Comparison of ENCODE assay signal across 19 mouse cellular contexts in genomic region chr5:52440278-52440677, GRCm38 (mm10). TPM values are rescaled to one million over a fixed set of nuclear protein-coding genes. Genes with fewer than 3 reads are reported as not detected.
DNase-seq lines count a peak whose midpoint lies in the region; ATAC-seq and TF ChIP-seq lines count a peak whose summit lies in the region.
"Had no signal": no experiment of that assay in that cellular context is flagged by ENCODE, and none has a peak within 500 bp of the region (broad histone marks: within the 10 kb centered on the region; RNA-seq: fewer than 3 reads in every experiment).

No protein-coding gene starts in this region.

- H3K27ac ChIP-seq in forebrain, embryonic 16.5 days (ENCODE audit: low read length): no peak overlapping the region
- H3K27ac ChIP-seq in forebrain, embryonic 10.5 days: no peak overlapping the region
- no peak overlapping the region for H3K27ac ChIP-seq in hindbrain, postnatal 0 days
- no peak overlapping the region for H3K27ac ChIP-seq in hindbrain, embryonic 16.5 days (ENCODE audit: low read depth, low read length)
- no peak overlapping the region for H3K27ac ChIP-seq in neural tube, embryonic 12.5 days
- H3K27ac ChIP-seq in neural tube, embryonic 15.5 days (replicated peaks): no peak overlapping the region
- H3K27ac ChIP-seq: embryonic facial prominence, embryonic 10.5 days; heart, embryonic 13.5 days had no signal

- WGBS in forebrain, embryonic 16.5 days: 29% methylated on average over 11 of the region's 11 CpGs
- WGBS in forebrain, embryonic 10.5 days: 86% methylated on average over 11 of the region's 11 CpGs
- 67% methylated on average over 11 of the region's 11 CpGs for WGBS in hindbrain, postnatal 0 days
- WGBS in hindbrain, embryonic 16.5 days: 54% methylated on average over 11 of the region's 11 CpGs
- WGBS in neural tube, embryonic 12.5 days: 41% methylated on average over 11 of the region's 11 CpGs
- 27% methylated on average over 11 of the region's 11 CpGs for WGBS in neural tube, embryonic 15.5 days

- H3K36me3 ChIP-seq in forebrain, embryonic 16.5 days (ENCODE audit: control insufficient read depth, insufficient read depth): 0 out of 2 replicates have a peak, but pooled peaks cover 2% of the 10 kb centered on the region
- H3K36me3 ChIP-seq in forebrain, embryonic 10.5 days (replicated peaks): no peaks in the 10 kb centered on the region
- no peaks in the 10 kb centered on the region for H3K36me3 ChIP-seq in hindbrain, postnatal 0 days (ENCODE audit: insufficient read depth, low read length)
- H3K36me3 ChIP-seq in hindbrain, embryonic 16.5 days (ENCODE audit: control insufficient read depth, insufficient read depth, low read length): no peaks in the 10 kb centered on the region
- no peaks in the 10 kb centered on the region for H3K36me3 ChIP-seq in neural tube, embryonic 12.5 days
- H3K36me3 ChIP-seq in neural tube, embryonic 15.5 days: no peaks in the 10 kb centered on the region
- H3K36me3 ChIP-seq: embryonic facial prominence, embryonic 10.5 days; heart, embryonic 13.5 days had no signal

- H3K4me2 ChIP-seq in forebrain, embryonic 16.5 days (ENCODE audit: low read length): peak overlapping the region; percentile 28
- no peak overlapping the region for H3K4me2 ChIP-seq in hindbrain, postnatal 0 days (ENCODE audit: low read depth, low read length)
- no peak overlapping the region for H3K4me2 ChIP-seq in hindbrain, embryonic 16.5 days (ENCODE audit: low read length)
- peak overlapping the region; percentile 32 for H3K4me2 ChIP-seq in neural tube, embryonic 12.5 days (replicated peaks)
- peak overlapping the region; percentile 26 for H3K4me2 ChIP-seq in neural tube, embryonic 15.5 days
- H3K4me2 ChIP-seq: heart, embryonic 13.5 days had no signal

- TF ChIP-seq CTCF in hindbrain, postnatal 0 days (IDR thresholded peaks at IDR 0.05; ENCODE audit: low read depth): no peak

- no peak for DNase-seq in forebrain, embryonic 10.5 days (ENCODE audit: extremely low spot score, low spot score)
- peak; percentile 20 for DNase-seq in hindbrain, postnatal 0 days (ENCODE audit: low spot score)
- DNase-seq in cerebellum, adult 8-10 months: no peak
- DNase-seq: adrenal gland, postnatal 14 days; cerebellum, adult 18-20 months; cerebellum, postnatal 10 days; gastrocnemius, postnatal 36 days; heart, adult 11 months; heart, postnatal 36 days had no signal

- no peak for ATAC-seq in forebrain, embryonic 16.5 days
- ATAC-seq in hindbrain, postnatal 0 days: no peak
- no peak for ATAC-seq in hindbrain, embryonic 16.5 days
- no peak for ATAC-seq in neural tube, embryonic 12.5 days (ENCODE audit: low FRiP score, low read depth)
- ATAC-seq in neural tube, embryonic 15.5 days (ENCODE audit: low FRiP score): peak; percentile 74; the same call in 1 of the 2 replicates
- ATAC-seq: activated CD4-positive, CD25-positive, alpha-beta regulatory T cell, adult 4 months; intestine, embryonic 16.5 days; Patski had no signal

- no peak overlapping the region for H3K9ac ChIP-seq in forebrain, embryonic 16.5 days (replicated peaks; ENCODE audit: low read depth, low read length)
- no peak overlapping the region for H3K9ac ChIP-seq in hindbrain, postnatal 0 days (replicated peaks; ENCODE audit: low read length)
- H3K9ac ChIP-seq in hindbrain, embryonic 16.5 days (ENCODE audit: low read depth, low read length): no peak overlapping the region
- no peak overlapping the region for H3K9ac ChIP-seq in neural tube, embryonic 12.5 days
- no peak overlapping the region for H3K9ac ChIP-seq in neural tube, embryonic 15.5 days (replicated peaks)
- H3K9ac ChIP-seq: heart, embryonic 13.5 days had no signal

- H3K4me1 ChIP-seq in forebrain, embryonic 16.5 days (replicated peaks; ENCODE audit: control insufficient read depth, insufficient read depth, low read length): no peaks in the 10 kb centered on the region
- no peaks in the 10 kb centered on the region for H3K4me1 ChIP-seq in forebrain, embryonic 10.5 days
- H3K4me1 ChIP-seq in hindbrain, postnatal 0 days (ENCODE audit: insufficient read depth, low read length): no peaks in the 10 kb centered on the region
- no peaks in the 10 kb centered on the region for H3K4me1 ChIP-seq in hindbrain, embryonic 16.5 days (ENCODE audit: control insufficient read depth, insufficient read depth, low read depth, low read length)
- H3K4me1 ChIP-seq in neural tube, embryonic 12.5 days: no peaks in the 10 kb centered on the region
- H3K4me1 ChIP-seq in neural tube, embryonic 15.5 days: no peaks in the 10 kb centered on the region
- H3K4me1 ChIP-seq: embryonic facial prominence, embryonic 10.5 days; heart, embryonic 13.5 days had no signal

- no peak overlapping the region for H3K4me3 ChIP-seq in forebrain, embryonic 16.5 days (replicated peaks; ENCODE audit: low read length)
- H3K4me3 ChIP-seq in forebrain, embryonic 10.5 days: no peak overlapping the region
- no peak overlapping the region for H3K4me3 ChIP-seq in hindbrain, postnatal 0 days (ENCODE audit: low read length)
- H3K4me3 ChIP-seq in hindbrain, embryonic 16.5 days (ENCODE audit: low read length): no peak overlapping the region
- H3K4me3 ChIP-seq in neural tube, embryonic 12.5 days: no peak overlapping the region
- H3K4me3 ChIP-seq in neural tube, embryonic 15.5 days (replicated peaks): no peak overlapping the region
- H3K4me3 ChIP-seq: embryonic facial prominence, embryonic 10.5 days; heart, embryonic 13.5 days had no signal

- H3K9me3 ChIP-seq in forebrain, embryonic 16.5 days (ENCODE audit: control insufficient read depth, low read length): peaks cover 2% of the 10 kb centered on the region; the same call in 1 of the 2 replicates
- H3K9me3 ChIP-seq in forebrain, embryonic 10.5 days: peaks cover 4% of the 10 kb centered on the region; the same call in 1 of the 2 replicates
- H3K9me3 ChIP-seq in hindbrain, postnatal 0 days (ENCODE audit: low read length): no peaks in the 10 kb centered on the region; the same call in 1 of the 2 replicates
- 0 out of 2 replicates have a peak, but pooled peaks cover 2% of the 10 kb centered on the region for H3K9me3 ChIP-seq in hindbrain, embryonic 16.5 days (ENCODE audit: control insufficient read depth, low read length)
- peaks cover 11% of the 10 kb centered on the region for H3K9me3 ChIP-seq in neural tube, embryonic 12.5 days
- H3K9me3 ChIP-seq in neural tube, embryonic 15.5 days (replicated peaks): no peaks in the 10 kb centered on the region

- no peaks in the 10 kb centered on the region for H3K27me3 ChIP-seq in forebrain, embryonic 16.5 days (replicated peaks; ENCODE audit: control insufficient read depth, insufficient read depth, low read length)
- no peaks in the 10 kb centered on the region for H3K27me3 ChIP-seq in forebrain, embryonic 10.5 days (ENCODE audit: poor library complexity, severe bottlenecking)
- no peaks in the 10 kb centered on the region for H3K27me3 ChIP-seq in hindbrain, postnatal 0 days (ENCODE audit: insufficient read depth, low read length)
- no peaks in the 10 kb centered on the region for H3K27me3 ChIP-seq in hindbrain, embryonic 16.5 days (replicated peaks; ENCODE audit: control insufficient read depth, insufficient read depth, low read length)
- no peaks in the 10 kb centered on the region for H3K27me3 ChIP-seq in neural tube, embryonic 12.5 days (replicated peaks)
- H3K27me3 ChIP-seq in neural tube, embryonic 15.5 days (replicated peaks): no peaks in the 10 kb centered on the region
- H3K27me3 ChIP-seq: CH12.LX; heart, embryonic 13.5 days had no signal

RNA-seq across cellular contexts. Expression of gene Ccdc149, which starts 31.0 kb away (rescaled TPM):
- polyA plus RNA-seq in forebrain, embryonic 16.5 days (2015; fragmentation: Nextera tagmentation; extraction: Ambion mirVana): 12.5 and 13.5 TPM in 2 replicates
- 1.5 and 2.7 TPM in 2 replicates for polyA plus RNA-seq in forebrain, embryonic 10.5 days (2016; fragmentation: Nextera tagmentation; extraction: Ambion mirVana)
- total RNA-seq in hindbrain, postnatal 0 days (2014; rRNA removed): 14.4 and 17.6 TPM in 2 replicates
- 14.5 and 15.6 TPM in 2 replicates for polyA plus RNA-seq in hindbrain, postnatal 0 days (2015; fragmentation: Nextera tagmentation; extraction: Ambion mirVana)
- polyA plus RNA-seq in hindbrain, embryonic 16.5 days (2015; fragmentation: Nextera tagmentation; extraction: Ambion mirVana): 15.0 and 15.4 TPM in 2 replicates
- polyA plus RNA-seq in neural tube, embryonic 12.5 days (2016; fragmentation: Nextera tagmentation; extraction: Ambion mirVana): 4.8 TPM in 2 replicates
- polyA plus RNA-seq in neural tube, embryonic 15.5 days (2015; fragmentation: Nextera tagmentation; extraction: Ambion mirVana): 10.5 and 11.1 TPM in 2 replicates
- total RNA-seq: CH12.LX had no signal
- polyA plus RNA-seq: activated CD4-positive, CD25-positive, alpha-beta regulatory T cell, adult 4 months had no signal

Comparison
In these comparisons a context has a peak if more than half of its experiments do, and no peak if none do; other contexts are left out.
1. H3K4me2 ChIP-seq: peak in forebrain, embryonic 16.5 days (single experiment), neural tube, embryonic 12.5 days (single experiment) and neural tube, embryonic 15.5 days (single experiment); none in hindbrain, postnatal 0 days (single experiment) and hindbrain, embryonic 16.5 days (single experiment).